Mouse (Mus musculus): Measurements from ENCODE around the gene Smad3. TPM values are rescaled to one million over a fixed set of nuclear protein-coding genes. Genes with fewer than 3 reads are reported as not detected.

The Smad3 gene
- total RNA-seq, 2 experiments from 2014 or later = 58.2 to 62.5 TPM

DNA sequence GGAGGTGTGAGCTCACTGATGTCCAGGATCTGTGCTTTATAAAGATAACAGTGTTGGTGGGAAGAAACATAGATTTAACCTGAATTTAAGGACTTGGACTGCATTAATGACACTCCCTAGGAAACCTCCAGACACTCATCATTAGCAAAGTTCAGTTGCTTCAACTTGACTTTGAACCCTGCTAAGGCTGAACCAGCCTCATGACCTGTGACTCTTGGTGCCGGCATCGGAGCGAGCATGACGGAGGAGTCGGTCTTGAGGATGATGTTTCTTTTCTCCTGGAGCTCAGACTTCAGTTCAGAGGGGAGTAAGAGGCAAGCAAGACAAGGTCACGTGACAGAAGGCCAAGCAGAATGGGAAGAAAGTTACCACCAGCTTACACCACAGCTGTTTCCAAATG, 113.8 kb downstream of the Smad3 start:
- no peak for DNase-seq (ENCODE audit: low spot score in 2 of 2)

DNA sequence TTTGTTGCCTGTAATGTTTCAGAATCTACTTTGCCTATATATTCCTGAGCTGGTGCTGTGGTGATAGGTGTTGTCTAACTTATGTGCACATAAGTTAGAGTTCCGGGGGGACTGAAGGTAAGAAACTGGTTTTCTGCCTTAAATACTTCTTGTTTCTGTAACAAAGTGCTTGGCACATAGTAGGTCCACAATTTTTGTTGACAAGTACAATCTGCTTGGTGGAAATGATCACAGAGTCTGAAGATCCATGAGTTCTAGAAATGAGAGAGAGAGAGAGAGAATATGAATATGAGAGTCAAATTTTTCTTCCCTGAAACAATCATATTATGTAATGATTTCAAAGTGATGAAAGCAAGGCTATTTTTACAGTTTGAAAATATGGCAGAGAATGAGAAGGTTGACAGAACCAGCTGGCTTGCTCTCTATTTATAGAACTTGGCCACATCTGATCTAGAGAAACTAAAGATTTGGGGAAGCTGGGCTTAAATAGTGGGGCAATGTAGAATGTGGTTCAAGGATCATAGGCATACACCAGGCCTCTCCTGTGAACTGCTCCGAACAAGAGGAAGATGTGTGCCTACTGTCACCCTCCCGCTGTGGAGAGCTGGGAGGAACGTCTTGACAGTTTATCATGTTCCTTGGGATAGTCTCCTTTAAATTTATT, 115.7 kb downstream of the Smad3 start:
- peak in 1 of 2 experiments; percentile 72 for DNase-seq (ENCODE audit: low spot score in 2 of 2)

DNA sequence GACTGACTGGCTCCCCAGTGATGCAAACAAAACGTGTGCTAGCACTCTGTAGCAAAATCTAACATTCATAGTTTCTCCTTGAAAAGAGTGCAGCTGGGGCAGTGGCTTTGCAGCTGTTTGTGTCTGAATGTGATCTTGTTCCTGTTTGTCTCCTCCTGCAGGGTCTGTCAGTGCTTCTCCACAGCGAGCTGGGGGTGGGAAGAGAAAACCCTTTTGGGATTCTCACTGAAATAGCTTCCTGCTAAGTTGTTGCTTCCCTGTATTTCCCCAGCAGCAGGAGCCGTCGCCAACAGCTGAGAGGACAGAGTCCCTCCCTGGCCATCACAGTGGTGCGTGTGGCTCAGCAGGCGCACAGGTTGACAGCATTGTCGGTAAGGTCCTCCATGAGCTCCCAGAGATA, 121.7 kb downstream of the Smad3 start:
- no peak for DNase-seq (ENCODE audit: low spot score in 2 of 2)

DNA sequence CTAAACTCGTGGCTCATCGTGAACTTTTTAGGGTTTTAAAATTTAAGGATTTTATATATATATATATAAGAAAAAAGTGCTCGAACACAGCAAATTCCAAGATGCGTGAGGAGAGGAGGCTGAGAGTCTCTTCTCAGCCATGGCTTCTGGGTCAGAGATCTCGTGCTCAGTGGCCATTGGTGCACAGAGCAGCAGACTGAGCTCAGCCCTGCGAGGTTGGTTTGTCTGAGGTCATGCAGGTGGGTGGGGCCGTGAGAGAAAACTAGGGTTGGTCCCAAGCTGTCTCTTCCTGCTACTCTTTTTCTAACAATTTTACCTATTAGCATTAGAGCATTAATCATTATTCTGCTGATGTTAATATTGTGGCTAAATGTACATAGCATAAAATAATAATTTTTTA, 124.5 kb downstream of the Smad3 start:
- no peak for DNase-seq (ENCODE audit: low spot score in 2 of 2)

DNA sequence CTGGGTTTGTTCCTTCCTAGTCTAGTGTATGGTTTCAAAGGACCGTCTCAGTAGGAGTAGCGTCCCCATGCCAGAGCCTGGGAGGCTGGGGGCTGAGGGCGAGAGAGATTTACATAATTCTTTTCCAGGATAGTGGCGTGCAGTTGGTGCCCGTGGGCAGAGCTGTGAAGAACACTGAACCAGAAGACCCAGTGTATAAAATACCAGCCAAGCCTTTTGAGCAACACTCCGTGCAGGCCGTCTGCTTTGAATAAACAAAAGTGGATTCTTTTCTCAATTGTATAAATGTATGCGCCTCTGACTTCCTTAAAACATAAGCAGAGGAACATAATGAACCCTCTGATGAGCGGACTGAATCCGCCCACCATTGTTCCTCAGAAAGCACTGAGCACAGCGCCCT, 124.9 kb downstream of the Smad3 start:
- peak; percentile 75 to 91 for DNase-seq (ENCODE audit: low spot score in 2 of 2)

DNA sequence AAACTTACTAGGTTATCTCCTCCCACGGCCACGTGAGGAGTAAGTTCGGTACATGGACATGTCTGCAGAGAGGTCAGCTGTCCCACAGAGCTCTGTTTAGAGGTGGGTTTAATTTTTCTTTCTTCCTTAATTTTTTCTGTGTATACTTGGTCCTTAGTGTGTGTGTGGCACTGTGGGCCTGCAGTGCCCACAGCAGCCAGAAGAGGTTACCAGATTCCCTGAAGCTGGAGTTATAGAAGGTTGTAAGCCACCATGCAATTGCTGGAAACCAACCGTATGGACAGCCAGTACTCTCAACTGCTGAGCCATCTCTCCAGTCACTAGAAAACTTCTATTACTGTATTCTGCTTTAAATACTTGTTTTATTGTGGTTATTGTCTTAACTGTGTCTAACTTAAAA, 125.7 kb downstream of the Smad3 start:
- peak in 1 of 2 experiments; percentile 12 for DNase-seq (ENCODE audit: low spot score in 2 of 2)

DNA sequence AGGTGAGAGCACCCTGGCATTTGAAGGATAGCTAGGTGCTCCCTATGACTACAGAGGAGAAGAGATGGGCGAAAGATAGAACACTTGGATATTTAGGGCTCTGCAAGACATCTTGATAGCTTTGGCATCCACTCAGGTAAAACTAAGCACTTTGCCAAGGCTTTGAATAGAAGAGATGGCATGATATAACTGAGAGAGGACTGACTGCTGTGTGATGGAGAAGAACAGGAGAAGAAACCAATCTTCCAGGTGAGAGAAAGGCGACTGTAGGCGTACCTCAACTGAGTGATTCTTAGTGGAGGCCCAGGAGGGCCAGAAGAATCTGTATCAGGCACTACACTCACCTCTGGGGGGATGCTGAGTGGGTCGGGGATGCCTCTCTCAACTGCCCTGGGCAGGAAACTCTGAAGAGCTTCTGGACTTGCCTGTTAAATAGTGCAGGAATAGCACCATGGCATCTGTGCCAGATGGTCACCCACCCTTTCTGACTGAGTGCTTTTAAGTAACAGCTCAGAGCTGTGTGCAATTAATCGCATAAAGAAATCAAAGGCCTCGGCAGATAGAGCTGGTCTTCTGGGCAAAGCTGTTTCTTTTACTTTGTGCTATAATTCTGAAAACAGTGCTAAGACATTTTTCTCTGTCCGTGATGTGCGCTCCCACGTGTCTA, 132.6 kb downstream of the Smad3 start:
- DNase-seq (ENCODE audit: low spot score in 2 of 2) = peak in 1 of 2 experiments; percentile 63

DNA sequence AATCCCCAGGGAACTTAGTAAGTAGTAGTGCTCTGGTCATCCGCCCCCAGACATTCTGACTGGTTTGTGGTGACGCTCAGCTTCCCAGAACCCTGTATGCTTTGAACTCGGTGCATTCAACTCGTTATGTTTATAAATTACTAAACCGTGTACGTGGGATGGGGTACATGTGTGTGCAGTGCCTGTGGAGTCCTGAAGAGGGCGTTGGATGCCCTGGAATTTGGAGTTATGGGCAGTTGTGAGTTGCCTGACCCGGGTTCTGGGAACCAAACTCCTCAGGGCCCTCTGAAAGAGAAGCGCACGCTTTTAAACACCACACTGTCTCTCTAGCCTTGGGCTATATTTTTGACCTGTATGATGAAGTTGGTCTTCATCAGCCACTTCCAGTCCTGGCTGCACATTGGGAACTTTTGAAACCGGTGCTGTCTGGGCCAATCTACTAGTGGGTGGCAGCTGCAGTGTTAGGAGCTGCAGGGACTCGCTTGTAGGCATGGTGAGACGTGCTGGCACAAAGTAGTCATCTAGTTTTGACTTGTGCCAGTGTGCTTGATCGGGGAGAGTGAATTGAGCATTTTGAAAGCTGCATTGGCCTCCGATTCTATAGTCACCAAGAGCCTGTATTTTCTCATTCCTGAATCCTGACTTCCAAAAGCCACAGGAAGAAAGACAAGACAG, 133.8 kb downstream of the Smad3 start:
- no peak for DNase-seq (ENCODE audit: low spot score in 2 of 2)

DNA sequence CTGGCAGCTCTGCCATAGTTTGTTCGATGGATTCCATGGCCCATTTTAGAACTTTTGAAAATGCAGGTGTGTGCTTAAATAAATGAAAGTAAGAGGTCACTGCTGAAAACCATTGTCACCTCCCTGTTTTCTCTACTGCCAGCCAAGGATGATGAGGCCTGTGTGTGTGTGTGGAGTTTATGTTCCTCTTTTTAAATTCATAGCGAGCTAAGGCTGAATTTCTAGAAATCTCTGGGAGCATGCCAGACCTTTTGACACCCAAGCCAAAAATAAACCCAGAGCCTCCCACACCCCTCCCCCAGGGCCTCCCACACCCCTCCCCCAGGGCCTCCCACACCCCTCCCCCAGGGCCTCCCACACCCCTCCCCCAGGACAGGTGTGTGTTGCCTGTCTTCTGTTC, 139.8 kb downstream of the Smad3 start:
- DNase-seq (ENCODE audit: low spot score in 2 of 2) = no peak

DNA sequence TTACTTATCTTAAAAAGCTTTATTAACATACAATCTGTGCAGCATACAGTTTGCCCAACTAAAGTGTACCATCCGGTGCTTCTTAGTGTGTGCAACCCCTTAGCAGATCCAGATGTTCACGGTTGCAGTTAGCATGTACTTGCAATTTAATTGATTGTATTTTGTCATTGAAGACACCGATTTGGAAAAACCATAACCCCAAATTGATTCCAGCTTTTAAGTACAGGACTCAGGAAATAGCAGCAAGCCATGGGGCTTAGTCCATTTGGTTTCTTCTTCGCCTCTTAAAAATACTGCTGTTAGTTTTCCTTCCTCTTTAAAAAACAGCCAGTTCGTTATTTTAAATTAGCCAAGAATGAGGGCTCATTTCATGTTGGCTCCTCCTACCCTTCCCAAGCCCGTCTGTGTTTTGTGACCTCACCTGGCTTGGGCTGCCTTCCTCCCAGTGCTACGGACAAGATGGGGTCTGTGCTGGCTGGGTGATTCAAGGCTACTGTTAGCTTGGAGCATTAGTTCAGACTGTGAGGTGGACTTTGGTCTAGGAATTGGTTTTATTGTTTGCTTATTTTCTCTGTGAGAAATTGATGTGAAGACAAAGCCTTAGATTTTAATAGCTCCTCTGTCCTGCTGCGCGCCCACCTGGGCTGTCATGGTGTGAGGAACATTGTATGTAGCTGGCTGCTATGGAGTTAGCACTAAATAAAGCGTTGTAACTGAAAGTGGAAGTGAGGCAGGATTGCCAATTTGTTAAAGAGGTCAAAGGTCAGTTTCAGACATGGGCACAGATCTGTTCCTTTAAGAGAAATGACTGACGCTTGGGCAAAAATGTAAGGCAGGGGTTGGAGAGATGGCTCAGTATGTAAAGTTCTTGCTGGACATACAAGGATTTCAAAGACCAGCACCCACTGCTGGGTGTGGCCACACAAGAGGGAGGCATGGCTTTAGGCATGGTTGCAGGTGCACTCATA, 143.5 kb downstream of the Smad3 start:
- DNase-seq (ENCODE audit: low spot score in 2 of 2) = no peak

DNA sequence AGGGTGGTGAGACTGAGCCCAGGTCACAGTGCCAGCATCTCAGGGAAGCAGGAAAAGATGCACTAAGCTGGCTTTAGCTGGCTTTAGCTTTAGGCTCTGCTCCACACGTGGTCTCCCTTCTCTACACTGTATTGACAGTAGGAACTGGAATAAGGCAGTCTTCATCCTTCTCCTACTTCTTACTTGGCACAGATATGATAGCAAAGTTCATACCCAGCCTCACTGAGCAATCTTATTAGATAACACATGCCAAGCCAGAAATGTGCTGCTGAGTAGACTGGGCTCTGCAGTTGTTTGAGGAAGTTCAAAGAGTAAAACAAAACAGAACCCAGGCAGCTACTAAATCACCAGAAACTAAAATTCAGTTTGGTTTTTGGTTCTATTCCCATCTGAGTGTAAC, 144.2 kb downstream of the Smad3 start:
- DNase-seq (ENCODE audit: low spot score in 2 of 2) = no peak

DNA sequence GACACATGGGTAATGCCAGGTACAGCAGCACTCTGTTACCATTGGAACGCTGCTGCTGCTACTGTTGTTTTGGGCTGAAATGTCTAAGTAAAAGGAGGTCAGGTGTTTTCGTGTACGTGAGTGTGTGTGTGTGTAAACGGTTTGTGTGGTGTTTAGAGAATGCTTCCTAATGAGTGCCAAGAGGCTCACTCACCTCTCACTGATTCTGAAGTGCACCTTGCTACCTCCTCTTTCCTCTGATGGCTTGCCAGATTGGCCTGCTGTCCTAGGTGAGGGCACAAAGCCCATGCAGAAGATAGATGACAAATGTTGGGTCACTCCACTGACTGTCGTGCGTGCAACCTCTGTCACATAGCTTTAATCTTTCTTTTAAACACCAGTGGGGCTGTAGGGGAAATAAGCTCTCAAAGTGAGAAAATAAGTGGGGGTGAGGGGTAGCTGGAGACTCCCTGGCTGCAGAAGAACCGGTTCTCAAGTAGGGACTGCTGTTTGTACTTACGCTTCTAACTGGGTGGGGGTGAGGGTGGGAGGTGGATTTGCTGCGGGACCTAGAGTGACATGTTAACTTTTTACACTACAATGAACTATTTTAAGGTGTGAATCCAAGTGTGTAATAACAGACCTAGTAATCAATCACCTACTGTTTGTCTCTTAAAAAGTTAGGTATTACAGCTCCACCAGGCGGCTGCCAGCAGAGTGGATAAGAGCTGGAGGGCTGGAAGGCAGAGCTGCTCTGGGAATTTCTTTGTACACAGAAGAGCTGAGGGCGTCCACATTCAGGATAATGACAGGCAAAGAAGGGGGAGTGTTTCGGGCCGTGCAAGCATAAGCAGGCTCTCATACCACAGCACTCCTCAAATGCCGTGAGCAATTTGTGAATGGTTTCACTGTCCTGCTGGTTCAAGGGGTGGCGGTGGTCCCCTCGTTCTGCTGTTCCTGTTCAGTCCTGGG, 145.0 kb downstream of the Smad3 start:
- DNase-seq (ENCODE audit: low spot score in 2 of 2) = no peak

DNA sequence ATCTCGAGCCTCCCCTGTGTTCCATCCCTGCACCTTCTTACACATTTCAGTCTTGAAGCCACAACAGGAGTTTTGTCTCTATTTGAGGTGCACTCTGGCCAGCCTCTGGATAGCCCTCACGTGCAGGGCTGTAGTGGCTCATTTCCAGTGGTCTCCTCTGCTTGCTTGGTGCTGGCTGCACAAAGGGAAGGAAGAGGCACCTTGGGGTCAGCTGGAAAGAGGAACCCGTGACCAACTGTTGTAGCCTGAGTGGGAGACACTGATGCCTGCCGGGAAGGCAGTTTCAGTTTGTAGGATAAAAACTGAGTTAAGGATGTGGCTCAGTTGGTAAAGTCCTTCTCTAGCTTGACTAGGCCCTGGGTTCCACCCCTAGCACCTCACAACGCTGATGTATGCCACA, 145.8 kb downstream of the Smad3 start:
- DNase-seq (ENCODE audit: low spot score in 2 of 2) = no peak

DNA sequence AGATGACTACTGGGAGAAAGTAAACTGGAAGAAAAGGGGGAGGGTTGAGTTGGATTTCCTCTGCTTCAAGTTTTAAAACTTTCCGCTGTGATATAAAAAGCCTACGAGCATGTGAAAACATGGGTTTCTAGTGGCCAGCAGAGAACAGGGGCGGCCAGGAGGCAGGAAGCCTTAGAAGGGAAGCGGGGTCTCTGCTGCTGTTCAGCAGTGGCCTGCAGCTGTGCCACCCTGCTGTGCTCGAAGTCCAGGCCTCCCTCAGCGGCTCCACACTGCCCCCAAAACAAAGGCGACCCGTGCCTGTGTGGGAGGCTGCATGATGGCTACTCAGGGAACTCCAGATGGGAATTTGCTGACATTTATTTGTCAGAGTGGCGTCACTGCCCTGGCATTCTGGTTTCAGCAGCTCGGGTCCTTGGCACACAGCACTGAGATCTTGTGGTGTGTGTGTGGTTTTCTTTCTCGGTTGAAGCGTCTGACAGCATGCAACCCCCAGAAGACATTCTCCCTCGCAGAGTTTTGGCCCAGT, 146.9 kb downstream of the Smad3 start:
- peak in 1 of 2 experiments; percentile 30 for DNase-seq (ENCODE audit: low spot score in 2 of 2)

DNA sequence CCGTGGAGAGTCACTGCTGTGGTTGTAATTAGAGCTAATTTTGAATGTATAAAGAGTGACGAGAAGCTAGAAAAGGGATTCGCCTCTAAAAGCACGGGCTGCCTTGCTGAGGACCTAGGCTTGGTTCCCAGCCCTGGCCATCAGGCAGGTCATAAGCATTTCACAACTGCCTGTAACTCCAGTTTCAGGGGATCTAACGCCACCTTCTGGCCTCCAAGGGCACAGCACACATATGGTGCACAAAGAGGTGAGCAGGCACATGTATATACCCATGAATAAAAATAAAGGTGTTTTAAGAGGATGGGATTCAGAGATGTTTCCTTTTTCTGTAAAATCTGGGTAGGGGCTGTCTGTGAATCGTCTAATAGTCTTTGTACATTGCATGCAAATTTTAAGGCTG, 147.6 kb downstream of the Smad3 start:
- no peak for DNase-seq (ENCODE audit: low spot score in 2 of 2)

DNA sequence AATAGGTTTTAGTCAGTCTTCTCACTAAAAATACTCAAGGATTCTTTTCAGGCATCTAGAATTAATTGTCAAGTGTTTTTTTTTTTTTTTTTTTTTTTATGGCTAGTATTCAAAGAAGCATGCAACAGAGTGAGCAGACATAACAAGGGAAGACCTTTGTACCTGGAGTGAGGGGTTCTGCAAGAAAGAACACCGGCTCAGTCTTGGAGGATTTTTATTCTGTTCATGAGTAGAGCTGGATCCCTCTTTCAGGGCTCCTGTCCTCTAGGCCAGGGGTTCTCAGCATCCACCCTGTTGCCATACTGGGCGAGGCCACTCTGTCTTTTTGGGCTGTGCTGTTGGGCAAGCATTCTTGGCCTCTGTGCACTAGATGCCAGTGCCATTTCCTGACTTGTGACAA, 148.0 kb downstream of the Smad3 start:
- no peak for DNase-seq (ENCODE audit: low spot score in 2 of 2)

DNA sequence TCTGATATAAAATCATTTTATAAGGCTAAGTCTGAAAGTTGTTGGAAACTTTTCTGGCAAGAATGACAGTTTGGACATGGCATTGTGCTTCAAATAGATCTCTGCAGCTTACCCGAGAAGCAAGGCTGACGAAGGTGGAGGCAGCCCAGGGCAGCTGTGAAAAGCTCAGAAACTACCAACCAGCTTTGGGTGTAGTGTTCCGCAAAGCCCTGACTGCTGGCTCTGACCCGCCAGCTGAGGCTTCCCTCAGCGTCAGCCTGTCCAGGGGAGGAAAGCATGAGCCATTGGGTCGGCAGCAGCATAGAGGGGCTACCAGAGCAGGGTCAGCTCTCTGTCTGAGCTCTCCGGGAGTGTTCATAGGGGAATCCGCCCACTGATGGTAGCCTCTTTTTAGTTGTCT, 148.5 kb downstream of the Smad3 start:
- no peak for DNase-seq (ENCODE audit: low spot score in 2 of 2)

DNA sequence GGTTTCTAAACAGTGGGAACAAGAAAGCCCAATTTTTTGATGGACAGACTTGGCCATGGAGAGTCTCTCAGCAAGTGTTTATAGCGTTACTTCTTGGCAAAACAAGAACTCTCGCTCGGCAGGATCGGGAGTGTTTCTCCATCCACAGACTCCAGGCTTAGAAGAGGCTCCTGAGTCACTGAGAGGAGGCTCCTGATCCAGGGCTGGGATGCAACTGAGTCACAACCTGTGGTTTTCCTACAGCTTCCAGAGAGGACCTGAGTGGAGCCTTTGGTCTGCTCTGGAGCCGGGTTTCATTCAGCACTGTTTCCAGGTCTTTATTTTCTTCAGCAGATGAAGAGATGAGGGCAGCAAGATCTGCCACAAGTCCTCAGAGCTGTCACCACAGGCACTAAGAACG, 149.8 kb downstream of the Smad3 start:
- DNase-seq (ENCODE audit: low spot score in 2 of 2) = no peak

DNA sequence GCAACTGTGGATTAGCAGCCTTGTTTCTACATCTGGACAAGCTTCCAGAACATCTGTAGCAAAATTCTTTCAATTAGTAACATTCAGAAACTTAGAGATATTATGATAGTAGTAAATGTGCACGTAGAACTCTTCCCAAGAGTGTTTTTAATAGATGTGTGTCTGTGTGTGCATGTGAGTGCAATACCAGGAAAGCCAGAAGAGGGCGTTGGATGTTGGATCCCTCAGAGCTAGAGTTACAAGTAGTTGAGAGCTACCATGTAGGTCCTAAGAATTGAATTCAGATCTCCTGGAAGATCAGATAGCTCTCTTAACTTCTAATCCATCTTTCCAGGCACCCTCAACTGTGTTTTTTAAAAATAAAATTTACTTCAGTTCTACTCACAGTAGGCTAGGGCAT, 151.2 kb downstream of the Smad3 start:
- no peak for DNase-seq (ENCODE audit: low spot score in 2 of 2)

DNA sequence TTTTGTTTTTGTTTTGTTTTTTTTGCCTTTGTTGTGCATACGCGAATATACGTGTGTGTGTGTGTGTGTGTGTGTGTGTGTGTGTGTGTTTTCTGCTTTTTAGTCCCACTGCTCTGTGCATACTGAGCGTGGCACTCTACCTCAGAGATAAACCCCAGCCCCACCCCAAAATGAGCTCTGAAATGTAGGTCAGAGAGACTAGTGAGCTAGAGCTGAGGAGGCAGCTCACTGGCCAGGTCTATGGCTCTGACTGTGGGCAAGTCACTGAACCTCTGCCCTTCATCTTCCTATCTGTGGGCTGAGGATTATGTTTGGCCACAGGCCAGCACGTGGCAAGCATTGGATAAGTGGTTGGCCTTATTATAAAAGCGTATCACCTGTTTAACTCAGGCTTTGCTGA, 153.9 kb downstream of the Smad3 start:
- DNase-seq (ENCODE audit: low spot score in 2 of 2) = no peak
